Mouse (Mus musculus) ovary, postnatal 14 days (tissue): Measurements from ENCODE around the gene Zc3h8.

Source experiments
- DNase-seq: peaks from one replicate; pipeline ENCODE4 v3.0.0; 2022; ENCODE audit warnings: low spot score

The Zc3h8 gene

GRCm38 (mm10) chr2:128890661-128891335 is 53.1 kb downstream of the Zc3h8 start:
- no peak for DNase-seq

- no peak for DNase-seq
These were observed 55.9 kb downstream of the Zc3h8 start for GRCm38 (mm10) chr2:128887866-128888550.

GRCm38 (mm10) chr2:128885225-128885811 is 58.6 kb downstream of the Zc3h8 start:
- no peak for DNase-seq

- no peak for DNase-seq
These were observed 62.6 kb downstream of the Zc3h8 start for GRCm38 (mm10) chr2:128881236-128881635.
